Mouse (Mus musculus) adrenal gland, postnatal 25 days (tissue): ENCODE measurements around the gene Lmf1. TPM values are rescaled to one million over a fixed set of nuclear protein-coding genes. Genes with fewer than 3 reads are reported as not detected.
A peak's percentile ranks its signal among the peaks of the same experiment; 100 is the strongest.

Source experiments
- DNase-seq: peaks from one replicate; pipeline ENCODE4 v3.0.0; 2021; ENCODE audit warnings: mixed read lengths
- long read RNA-seq: library from polyadenylated mRNA; stranded (forward); transcript quantifications from one replicate; pipeline ENCODE4 v2.0.0, GENCODE M21; 2021
- total RNA-seq: library from RNA; stranded (reverse); gene quantifications from 2 replicates; pipeline ENCODE4 v1.2.3, GENCODE M21; 2021

Lmf1 gene
- total RNA-seq: 41.0 and 41.5 TPM in 2 replicates
- long read RNA-seq, partial matches to known transcripts: 10 of 102 reads
- long read RNA-seq, other reads (novel, unspliced or antisense): 91 of 102 reads

DNA sequence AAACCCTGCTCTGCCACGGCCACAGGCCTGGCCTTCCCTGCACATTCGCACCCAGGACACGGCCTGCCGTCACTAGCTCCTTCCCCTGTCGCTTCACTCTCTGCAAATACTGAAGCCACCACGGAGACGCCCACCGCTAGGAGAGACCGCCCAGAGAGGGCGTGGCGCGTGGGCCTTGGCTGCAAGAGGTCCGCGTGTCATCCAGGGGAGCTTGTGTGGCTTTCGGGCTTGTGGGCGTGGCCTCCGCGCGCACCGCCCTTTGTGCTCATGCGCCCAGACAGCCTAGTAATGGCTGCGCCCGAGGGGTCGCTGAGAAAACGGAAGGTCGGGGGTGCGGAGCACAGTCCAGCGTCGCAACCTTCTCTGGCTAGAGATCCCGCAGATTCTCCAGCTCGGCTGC, at the start of gene Lmf1:
Gene Lmf1, plus strand, starts transcription at position 166 of the 400 bp plus-strand sequence.
- DNase-seq: peak; percentile 96

DNA sequence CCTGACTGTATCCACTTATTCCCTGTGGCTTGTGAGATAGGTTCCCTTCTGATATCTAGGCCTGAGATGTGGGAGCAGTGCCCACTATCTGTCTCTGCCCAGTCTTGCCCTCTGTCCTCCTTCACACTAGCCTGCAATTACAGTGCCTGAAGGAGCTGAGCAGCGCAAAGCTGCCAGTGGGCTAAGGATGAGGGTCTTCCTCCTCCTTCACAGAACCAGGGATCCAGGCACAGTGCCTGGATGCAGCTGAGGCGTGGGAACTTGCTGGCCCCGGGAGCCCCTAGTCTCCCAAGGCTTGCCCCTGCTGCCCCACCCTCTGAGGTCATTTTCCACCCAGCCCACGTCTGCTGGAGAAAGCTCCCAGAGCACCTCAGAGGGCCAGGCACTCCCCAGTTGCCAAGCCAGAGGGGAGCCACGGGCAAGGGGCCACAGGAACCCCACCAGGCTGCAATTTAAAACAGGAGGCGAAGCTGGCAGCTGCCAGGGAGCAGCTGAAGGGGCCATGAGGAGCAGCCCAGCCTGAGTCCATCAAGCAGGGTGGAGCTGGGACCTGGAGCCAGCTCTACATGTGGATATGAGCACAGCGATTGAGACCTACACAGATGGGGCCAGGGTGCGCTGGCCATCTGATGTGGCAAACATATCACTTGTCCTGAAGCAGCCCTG, 48.4 kb upstream of the Lmf1 start:
- no peak for DNase-seq

DNA sequence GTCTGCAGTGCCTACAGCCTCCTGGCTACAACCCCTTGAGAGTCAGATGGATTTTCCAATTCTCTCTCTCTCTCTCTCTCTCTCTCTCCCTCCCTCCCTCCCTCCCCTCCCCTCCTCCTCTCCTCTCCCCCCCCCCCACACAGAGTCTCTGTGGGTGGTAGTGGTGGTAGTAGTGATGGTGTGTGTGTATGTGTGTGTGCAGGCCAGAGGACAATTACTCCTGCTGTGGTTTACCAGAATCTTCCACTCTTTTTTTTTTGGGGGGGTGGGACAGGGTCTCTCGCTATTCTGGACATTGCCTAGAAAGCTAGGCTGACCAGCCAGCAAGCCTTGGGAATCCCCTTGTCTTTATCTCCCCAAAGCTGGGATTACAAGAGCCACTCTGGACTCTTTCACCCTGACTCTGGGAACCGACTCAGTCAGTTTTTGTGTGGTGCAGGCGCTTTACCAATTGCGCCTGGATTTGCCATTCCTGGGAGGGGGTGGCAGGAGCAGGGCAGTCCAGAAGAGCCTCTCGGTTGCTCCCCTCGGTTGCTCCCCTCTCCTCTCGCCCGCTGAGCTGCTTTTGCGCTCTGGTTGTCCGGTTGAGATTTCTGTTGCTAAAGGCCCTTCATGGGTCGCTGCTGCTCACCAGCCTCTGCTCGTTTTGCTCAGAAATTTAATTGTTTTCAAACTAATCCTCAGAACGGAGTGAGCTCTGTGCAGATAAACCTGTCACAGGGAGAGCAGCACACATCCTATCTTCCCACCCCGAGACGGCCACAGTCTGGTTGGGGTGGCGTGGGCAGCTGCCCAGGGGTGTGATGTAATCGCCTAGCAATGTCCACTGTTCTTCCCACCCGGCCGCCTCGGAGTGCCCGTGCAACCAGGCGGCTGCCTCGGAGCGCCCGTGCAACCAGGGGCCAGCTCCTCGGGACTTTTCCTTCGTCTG, 39.7 kb upstream of the Lmf1 start:
- DNase-seq: peak; percentile 58

DNA sequence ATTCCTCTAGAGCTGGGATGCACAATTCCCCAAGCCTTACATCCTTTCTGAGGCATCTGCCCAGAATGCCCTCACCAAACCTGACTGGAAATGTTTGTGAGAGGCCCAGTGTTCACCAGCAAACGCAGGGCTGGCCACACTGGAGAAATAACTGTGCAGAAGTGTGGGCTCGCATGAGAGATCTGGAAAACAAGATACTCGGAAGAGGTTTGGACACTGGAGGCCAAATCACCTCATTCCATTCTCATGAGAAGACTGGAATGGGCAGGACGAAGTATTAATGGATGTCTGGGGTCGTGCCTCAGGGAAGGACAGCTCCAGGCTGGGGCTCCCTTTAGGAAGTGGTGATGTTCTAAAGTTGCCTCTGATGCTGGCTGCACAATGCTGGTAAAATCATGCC, 38.2 kb upstream of the Lmf1 start:
- no peak for DNase-seq

DNA sequence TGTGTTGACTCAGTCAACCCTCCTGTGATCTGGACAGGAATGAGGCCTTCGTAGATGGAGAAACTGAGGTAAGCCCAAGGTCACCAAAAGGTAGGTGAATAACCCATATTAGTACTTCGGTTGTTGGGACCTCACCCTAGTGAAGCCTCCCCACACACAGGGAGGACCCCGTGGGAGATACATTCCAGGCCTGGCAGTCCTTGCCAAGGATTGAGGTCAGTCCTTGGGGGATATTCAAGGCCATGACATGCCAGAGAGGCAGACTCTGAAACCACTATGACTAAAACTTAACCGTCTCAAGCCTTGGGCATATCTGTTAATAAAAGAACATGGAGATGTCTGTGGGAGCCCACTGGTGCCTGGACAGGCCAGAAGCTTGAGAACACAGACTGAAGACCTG, 37.1 kb upstream of the Lmf1 start:
- DNase-seq: no peak

DNA sequence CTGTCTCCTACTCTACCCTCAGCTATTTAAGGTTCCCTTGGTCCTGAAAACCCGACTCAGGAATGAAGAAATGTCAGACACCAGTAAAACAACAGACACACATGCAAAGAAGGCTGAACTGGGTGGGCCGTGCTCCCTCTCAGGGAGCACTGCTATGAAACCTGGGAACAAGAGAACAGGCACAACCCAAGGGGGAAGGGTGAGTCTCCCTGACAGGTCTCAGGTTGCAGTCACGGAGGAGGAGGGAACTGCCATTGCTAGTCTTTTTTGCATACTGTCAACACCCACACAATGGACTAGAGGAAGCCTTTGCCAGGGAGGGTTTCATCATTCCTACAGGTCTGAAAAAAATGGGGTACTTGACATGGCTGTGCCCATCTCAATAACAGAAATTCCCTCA, 31.9 kb upstream of the Lmf1 start:
- DNase-seq: no peak

DNA sequence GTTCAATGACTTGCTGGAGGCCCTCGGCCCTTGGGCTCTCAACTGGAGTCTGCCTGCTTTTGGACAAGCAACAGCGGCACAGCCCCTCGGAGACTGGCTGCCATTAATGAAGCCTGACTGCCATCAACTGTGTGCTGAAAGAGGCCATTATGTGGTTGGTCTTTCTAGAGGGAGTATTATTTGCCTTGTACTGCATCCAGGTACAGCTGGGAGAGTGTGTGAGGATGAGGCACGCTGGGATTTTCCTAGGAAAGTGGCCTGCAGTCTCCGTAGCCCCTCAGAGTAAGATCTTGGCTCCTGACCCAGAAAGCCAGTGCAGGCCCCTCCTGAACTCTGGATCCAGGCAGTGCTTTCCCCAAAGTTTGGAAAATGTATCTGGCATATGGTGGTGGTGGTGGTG, 28.9 kb upstream of the Lmf1 start:
- DNase-seq: no peak

DNA sequence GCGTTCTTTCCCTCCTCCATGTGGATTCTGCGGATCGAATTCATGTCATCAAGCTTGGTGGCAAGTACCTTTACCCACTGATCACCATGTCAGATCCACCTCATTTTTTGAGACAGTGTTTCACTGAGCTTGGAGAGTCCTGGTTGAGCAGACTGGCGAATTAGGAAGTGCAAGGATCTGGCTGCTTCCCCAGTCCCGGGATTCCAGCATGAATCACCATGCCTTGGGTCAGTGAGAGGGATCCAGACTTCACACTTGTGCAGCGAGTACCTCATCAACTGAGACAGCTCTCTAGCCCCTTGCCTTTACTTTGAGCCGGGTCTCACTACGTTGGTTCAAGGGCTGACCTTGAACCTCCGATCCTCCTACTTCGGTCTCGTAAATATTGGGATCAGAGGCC, 27.6 kb upstream of the Lmf1 start:
- DNase-seq: no peak

DNA sequence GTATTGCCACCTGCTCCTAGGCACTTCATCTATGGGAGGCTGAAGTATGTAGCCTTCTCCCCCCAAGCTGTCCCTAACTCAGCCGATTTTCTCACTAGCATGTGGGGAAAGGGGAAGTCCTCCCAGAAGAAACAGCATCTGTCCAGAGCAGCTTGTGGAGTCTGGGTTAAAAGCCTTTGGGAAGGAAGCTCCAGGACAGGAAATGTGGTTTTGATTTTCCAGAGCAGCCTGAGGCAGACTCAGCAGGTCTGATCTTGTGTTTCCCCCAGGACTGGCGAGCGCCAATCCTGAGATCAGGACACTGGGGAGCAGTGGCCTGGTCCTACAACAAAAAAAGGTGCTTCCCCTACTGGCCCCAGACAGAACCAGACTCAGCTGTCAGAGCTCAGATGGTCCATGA, 23.7 kb upstream of the Lmf1 start:
- no peak for DNase-seq

DNA sequence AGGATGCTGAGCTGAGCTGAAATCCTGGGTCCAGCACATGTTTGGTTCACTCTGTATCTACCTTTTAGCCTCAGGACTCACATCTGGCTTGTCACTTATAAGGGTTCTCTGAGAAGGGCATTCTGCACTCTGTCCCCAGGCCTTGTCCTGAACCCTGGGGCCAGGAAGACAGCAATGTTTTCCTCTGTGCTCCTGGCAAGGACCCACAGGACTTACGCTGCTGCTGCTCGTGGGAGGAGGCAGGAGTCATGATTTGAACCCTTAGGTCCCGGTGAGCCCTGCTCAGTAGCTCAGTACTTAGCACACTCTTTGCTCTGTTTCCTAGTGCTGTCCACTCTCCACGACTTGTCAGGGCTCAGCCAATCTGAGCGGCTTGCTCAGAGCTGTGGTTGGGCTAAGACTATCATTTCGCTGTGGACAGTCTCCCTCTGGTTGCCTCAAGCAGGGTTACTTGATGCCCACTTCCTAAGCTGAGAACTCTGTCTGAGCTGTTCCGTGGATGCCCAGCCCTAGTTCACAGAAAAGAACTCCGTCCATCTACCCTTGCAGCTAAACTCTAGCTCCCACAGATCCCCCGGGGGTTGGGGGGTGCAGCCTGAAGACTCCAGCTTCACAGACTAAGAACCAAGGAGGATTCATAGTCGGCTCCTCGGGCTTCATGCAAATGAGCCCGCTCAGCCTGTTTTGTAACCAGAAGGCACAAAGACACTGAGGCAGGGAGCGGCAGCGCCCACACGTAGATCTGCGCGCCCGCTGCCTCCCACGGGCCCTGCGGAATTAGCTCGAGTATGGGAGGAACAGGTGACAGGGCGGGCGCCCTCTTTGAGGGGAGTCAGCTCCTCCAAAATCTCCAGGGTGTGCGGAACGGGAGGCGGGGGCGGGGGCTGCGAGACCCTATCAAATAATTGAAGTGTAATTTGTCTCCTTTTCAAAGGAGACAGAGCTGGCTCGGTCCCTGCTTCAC, 22.9 kb upstream of the Lmf1 start:
- no peak for DNase-seq

DNA sequence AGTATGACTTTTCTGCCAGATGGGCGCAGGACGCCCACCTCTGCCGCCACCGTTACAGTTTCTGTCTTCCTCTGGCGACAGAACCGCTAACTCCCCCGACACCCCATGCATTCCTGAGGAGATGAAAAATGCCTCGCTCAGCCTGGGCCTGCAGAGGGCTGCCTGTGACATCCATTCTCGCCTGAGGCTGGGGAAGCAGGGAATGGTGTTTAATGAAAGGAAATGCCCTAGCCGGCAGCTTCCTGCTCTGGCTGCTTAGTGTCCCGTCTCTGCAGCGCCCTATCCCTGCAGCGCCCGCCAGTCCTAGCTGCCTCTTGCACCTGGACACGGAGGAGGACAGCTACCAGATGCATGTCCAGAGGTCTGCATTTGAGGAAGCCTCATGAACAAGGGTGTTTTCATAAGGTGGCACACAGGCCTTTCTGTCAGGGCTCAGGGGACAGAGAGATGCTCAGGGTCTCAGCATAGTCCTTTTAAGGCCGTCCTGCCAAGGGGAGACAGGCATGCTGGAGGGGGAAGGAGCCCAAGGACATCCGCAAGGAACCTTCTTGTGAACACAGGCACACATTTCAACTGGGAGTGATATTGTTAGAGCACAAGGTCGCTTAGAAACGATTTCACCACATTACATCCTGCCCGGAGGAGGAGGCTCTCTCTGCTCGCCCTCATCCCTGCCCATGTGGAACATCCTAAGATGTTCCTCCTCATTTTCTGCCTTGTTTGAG, 22.1 kb upstream of the Lmf1 start:
- DNase-seq: no peak

DNA sequence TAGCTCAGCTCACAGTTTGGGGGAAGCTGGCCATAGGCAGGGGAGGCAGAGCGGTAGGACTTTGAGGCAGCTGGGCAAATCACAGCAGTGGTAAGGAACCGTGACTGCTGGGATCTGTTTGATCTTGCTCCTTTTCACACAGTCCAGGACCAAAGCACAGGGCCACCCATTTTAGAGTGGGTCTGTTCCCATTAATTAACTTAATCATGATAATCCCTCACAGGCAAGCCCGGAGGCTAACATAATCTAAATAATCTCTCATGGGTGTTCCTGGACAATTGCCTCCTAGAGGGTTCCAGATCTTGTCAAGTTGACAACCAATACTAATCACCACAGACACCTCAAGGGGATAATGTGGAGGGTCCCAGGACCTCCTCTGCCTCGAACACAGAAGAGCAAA, 19.3 kb upstream of the Lmf1 start:
- DNase-seq: no peak

DNA sequence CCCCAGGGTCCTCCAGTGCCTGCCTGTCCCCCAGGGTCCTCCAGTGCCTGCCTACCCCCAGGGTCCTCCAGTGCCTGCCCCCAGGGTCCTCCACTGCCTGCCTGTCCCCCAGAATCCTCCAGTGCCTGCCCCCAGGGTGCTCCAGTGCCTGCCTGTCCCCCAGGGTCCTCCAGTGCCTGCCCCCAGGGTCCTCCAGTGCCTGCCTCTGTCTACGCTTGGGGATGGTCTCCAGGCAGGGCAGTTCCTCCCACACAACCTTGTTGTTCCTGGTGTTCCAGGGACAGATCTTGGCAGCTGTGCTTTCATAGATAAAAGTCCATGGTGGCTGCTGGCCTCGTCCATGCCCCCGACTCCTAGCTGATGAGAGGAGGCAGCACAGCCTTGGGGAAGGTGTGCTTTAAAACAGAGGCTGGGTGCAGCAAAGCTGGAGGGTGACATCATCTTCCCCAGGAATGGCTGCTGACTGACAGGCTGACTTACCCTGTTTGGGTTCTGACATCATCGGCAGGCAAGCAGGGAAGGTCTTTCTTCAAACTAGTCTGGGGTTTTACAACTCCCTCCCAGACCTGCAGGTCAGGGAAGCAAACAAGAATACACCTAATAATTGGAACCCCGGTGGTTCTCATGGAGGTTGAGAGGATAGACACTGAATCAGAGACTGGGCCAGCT, 18.2 kb upstream of the Lmf1 start:
- no peak for DNase-seq

DNA sequence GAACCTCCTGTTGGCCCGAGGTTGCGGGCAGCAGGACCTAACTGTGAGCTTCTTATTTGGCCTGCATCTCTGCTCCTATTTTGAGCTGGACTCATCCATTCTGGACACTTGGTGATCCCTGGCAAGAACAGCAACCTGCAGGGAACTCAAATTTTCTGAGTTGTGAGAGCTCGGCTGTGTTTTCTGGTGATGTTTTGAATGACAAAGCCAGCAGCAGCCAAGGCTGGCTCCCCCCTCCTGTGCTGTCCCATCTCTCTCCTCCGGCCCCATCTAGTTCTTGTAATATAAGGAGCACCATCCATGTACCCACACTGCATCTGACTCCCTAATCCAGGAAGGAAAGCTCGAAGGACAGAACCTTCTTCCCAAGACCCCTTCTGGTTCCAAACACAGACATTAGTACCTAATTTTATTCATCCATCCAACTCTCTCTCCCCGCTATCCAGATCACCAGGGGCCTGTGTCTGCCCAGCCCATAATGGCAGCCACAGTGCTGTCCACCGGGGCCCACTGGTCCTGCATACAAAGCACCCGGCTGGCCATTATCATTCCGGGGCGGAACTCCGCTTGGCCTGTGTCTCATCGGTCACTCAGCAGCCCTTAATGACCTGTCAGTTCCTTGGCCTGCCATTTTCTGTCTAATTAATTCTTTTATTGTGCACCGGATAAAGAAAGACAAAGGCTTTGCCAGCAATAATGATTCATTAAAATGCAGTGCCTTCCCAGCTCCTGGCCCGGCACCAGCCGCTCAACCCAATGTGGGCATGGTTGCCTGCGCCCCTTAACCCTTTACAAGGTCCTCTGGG, 17.5 kb upstream of the Lmf1 start:
- DNase-seq: no peak

DNA sequence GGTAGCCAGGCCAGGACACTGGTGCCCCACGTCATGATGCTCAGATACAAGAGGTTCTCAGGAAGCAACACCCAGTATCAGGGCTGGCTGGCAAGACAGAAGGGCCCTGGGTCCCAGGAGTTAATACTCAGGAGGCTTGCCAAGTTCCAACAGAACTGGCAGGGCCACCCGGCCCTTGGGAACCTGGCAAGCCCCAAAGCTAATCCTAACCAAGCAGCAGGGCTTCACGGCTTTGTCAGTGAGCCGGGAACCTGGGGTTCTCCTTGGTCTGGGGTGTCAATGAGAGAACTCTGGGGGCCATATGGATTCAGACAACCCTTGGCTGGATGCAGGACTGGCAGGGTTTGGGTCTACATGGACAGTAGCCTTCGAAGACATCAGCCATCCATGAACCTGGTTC, 14.4 kb upstream of the Lmf1 start:
- no peak for DNase-seq

DNA sequence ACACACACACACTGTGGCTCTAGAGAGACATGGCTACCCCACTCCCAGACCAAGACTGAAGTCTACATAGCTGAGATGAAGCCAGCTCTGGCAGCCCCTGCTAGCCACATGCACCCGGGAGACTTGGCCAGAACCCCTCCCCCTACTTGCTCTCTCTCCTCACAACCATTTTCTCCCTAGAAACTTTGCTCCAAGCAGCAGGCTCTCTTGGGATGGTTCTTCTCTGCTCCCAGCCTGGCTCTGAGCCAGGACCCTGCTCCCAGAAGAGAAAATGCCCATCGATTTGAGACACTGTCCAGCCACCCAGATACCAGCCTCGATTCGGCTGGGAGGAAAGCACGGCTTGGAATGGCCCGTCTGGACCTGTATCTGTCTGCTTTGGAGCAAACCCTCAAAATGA, 13.6 kb upstream of the Lmf1 start:
- DNase-seq: no peak

DNA sequence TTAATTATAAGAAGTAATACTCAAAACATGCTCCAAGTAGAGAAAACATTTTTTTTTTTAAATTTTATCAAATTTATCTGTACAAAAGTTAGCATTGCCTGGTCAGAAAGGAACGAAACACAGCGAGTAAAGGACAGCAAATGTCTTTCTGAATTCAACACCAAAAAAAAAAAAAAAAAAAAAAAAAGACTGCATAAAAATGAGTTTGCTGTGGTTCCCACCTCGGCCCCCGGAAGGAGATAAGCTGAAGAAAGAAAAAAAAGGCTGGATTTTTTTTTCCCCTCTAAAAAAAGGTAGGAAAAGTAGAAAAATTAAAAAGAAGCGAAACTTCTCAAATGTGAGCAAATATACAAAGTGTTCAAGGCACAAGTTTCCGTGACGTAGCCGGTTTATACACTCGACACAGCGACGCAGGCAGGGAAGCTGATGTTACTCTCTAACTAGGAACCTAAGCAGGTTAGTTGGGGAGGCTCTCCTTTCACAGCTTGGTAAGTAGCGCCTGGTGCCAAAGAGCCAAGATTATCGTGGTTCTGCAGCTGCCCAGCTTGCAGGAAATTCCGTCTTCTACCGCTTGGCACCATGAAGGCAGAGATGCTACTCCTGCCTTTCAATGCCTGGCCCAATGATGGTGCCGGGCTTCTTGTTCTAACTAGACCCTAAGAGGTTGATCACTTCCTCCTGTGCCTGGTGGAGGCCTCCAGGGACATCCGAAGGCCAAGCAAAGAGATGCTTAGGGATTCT, 12.9 kb upstream of the Lmf1 start:
- DNase-seq: no peak

DNA sequence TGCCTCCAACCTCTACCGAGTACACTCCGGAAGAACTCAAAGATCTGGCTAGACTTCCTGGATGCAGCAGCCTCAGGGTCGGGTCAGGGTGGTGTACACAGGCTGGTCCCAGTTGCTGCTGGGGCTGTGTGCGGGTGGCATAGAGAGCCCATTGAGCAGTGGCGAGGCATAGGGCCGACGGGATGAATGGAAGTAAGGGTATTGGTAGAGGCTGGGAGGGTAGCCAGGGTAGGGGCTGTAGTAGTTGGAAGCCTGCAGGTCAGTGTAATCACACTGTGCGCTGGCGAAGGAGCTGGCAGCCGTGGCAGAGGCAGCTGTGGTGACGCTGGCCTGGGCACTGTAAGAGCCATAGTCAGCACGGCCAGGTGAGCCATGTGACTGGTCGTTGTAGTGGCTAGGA, 11.6 kb upstream of the Lmf1 start:
- no peak for DNase-seq

DNA sequence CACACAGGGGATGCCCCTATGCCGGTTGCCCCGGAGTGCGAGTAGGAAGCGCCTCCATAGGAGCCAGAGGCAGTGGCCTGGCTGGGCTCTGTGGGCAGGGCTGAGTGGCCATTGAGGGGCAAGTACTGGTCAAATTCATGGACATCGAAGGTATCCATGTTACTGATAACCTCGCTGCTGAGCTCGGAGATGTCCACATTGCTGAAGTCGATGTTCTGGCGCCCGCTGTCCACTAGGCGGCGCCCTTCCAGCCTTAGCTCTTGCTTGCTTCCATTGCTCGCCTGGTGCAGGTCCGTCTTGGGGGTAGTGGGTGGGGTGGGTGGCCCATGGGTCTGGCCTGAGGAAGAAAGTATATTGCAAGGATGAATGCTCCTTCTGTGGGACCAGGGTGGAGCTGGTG, 11.1 kb upstream of the Lmf1 start:
- DNase-seq: peak; percentile 70

DNA sequence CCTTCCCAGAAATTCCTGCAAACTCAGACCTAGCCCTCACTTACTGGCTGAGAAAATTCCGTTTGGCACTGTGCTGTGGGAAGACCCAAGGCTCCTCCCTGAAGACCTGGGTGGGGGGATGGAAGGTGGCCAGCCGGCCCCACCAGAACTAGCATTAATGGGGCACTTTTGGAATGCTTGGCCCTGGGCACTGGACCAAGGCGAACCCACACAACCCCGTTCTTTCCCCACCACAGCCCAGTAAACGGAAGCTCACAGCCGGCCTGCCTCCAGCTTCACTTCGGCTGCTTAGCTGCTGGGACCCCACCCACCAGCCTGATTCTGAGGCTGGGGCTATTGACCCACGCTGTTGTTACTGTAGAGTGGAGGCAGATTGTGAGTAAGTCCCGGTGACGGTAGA, 10.7 kb upstream of the Lmf1 start:
- DNase-seq: no peak
